Mouse (Mus musculus): ENCODE data around the gene Olfr491. TPM values are rescaled to one million over a fixed set of nuclear protein-coding genes. Genes with fewer than 3 reads are reported as not detected.

The Olfr491 gene
- polyA plus RNA-seq (2015; fragmentation: Nextera tagmentation; extraction: Ambion mirVana), result not detected in 2 replicates

DNA sequence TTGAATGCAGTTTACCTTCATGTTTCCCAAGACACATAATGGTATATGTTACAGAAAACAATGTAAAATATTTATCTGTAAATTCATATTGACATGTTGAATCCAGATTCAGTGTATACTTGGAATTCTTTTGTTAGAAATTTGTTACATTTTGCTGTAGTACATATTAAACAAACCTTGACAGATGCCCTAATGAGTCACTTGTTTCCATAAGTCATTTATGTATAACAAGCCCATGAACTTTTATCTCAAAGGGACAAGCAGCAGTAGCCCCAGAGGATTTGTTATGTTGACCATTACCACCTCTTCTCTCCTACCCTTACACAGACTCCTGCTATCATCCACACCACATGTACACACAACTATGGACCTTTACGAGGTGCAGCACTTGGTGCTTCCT, at the start of gene Olfr491:
Olfr491 (plus strand) TSS at position 301 of the 400 bp plus-strand sequence.
- H3K4me3 ChIP-seq (ENCODE audit: low read depth, low read length), result no peak within 1 kb of the TSS
- no peak within 1 kb of the TSS for H3K9ac ChIP-seq (replicated peaks; ENCODE audit: low read depth)
- ATAC-seq (no peak), DNase-seq (ENCODE audit: low spot score) (no peak)
- 32% methylated on average over 1 of the region's 1 CpGs for whole genome bisulfite sequencing
- H3K27me3 ChIP-seq (replicated peaks; ENCODE audit: insufficient read depth, low read length), result no peaks in the 10 kb centered on the region
- no peak within 1 kb of the TSS for H3K4me2 ChIP-seq (replicated peaks; ENCODE audit: low read depth, low read length)
- H3K4me1 ChIP-seq (ENCODE audit: insufficient read depth, low read depth, low read length), result no peaks in the 10 kb centered on the region
- TF ChIP-seq CTCF (IDR thresholded peaks at IDR 0.05), result no peak
- TF ChIP-seq EP300 (IDR thresholded peaks at IDR 0.05), result no peak
- no peak within 1 kb of the TSS for H3K27ac ChIP-seq (ENCODE audit: low read length)
- H3K36me3 ChIP-seq (ENCODE audit: insufficient read depth, low read length), result no peaks in the 10 kb centered on the region
- H3K9me3 ChIP-seq (ENCODE audit: low read length), result no peaks in the 10 kb centered on the region

DNA sequence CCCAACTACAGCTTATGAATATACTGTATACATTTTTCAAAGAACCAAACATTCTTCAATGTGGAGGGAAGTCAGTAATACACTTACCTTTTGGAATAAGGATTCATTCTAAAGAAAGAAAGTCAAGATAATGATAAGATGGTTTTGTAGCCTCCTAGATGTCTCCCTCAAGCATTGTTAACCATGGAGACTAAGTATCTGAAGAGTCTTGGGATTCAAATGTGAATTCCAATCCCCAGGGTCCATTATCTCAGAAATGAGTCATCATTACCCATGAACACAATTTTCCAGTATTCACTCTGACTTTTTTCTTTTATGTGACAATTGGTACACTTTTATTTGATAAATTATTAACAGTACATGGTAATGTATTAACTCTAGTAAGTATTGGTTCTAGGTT, 24.4 kb upstream of the Olfr491 start, which contains the start of gene Olfr490:
Olfr490 (minus strand) TSS at position 101 of the 400 bp plus-strand sequence.
- TF ChIP-seq EP300 (IDR thresholded peaks at IDR 0.05), result no peak
- no peak for TF ChIP-seq CTCF (IDR thresholded peaks at IDR 0.05)
- H3K4me2 ChIP-seq (replicated peaks; ENCODE audit: low read depth, low read length), result no peak within 1 kb of the TSS
- no peak for ATAC-seq
- H3K9ac ChIP-seq (replicated peaks; ENCODE audit: low read depth), result no peak within 1 kb of the TSS
- no peak for DNase-seq (ENCODE audit: low spot score)
- no peaks in the 10 kb centered on the region for H3K4me1 ChIP-seq (ENCODE audit: insufficient read depth, low read depth, low read length)
- H3K27me3 ChIP-seq (replicated peaks; ENCODE audit: insufficient read depth, low read length), result no peaks in the 10 kb centered on the region
- no peak within 1 kb of the TSS for H3K4me3 ChIP-seq (ENCODE audit: low read depth, low read length)
- no peaks in the 10 kb centered on the region for H3K36me3 ChIP-seq (ENCODE audit: insufficient read depth, low read length)
- H3K27ac ChIP-seq (ENCODE audit: low read length), result no peak within 1 kb of the TSS
- no peaks in the 10 kb centered on the region for H3K9me3 ChIP-seq (ENCODE audit: low read length)

DNA sequence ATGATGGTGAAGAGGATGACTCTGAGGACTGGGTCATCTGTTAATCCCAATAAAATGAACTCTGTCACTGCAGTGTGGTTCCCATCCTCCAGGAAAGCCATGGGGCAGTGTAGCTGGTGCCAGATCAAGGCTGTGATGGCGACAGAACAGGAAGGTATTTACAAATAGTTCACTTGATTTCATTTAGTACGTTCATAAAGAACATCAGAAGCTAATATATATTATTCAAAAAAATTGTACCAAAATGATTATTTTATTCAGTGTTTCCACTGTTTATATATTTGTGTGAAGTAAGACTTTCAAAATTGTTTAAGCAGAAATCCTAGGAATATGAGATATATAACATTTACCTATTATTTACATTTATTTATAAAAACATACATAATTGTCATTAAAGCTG, 10.3 kb downstream of the Olfr491 start, which contains the start of gene Olfr492:
Olfr492 (minus strand) TSS at position 101 of the 400 bp plus-strand sequence.
- no peaks in the 10 kb centered on the region for H3K4me1 ChIP-seq (ENCODE audit: insufficient read depth, low read depth, low read length)
- no peak for TF ChIP-seq EP300 (IDR thresholded peaks at IDR 0.05)
- TF ChIP-seq CTCF (IDR thresholded peaks at IDR 0.05), result no peak
- no peaks in the 10 kb centered on the region for H3K27me3 ChIP-seq (replicated peaks; ENCODE audit: insufficient read depth, low read length)
- H3K4me3 ChIP-seq (ENCODE audit: low read depth, low read length), result no peak within 1 kb of the TSS
- H3K9ac ChIP-seq (replicated peaks; ENCODE audit: low read depth), result no peak within 1 kb of the TSS
- H3K4me2 ChIP-seq (replicated peaks; ENCODE audit: low read depth, low read length), result no peak within 1 kb of the TSS
- no peaks in the 10 kb centered on the region for H3K36me3 ChIP-seq (ENCODE audit: insufficient read depth, low read length)
- H3K9me3 ChIP-seq (ENCODE audit: low read length), result no peaks in the 10 kb centered on the region
- H3K27ac ChIP-seq (ENCODE audit: low read length), result no peak within 1 kb of the TSS
- ATAC-seq (no peak), DNase-seq (ENCODE audit: low spot score) (no peak)
- WGBS, result 68% methylated on average over 2 of the region's 2 CpGs

DNA sequence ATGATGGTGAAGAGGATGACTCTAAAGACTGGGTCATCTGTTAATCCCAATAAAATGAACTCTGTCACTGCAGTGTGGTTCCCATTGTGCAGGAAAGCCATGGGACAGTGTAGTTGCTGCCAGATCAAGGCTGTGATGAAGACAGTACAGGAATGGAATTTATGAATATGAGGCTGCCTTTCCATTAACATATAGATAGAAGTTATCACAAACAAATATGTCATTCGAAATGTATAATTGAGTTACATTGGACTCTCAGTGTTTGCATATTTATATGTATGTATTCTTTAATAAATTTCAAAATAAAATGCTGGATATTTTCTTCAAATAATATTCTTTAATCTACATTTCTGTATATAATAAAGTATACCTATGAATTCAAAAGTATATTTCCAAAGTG, 33.6 kb downstream of the Olfr491 start, which contains the start of gene Olfr493:
Olfr493 (minus strand) TSS at position 101 of the 400 bp plus-strand sequence.
- no peak within 1 kb of the TSS for H3K27ac ChIP-seq (ENCODE audit: low read length)
- no peak for ATAC-seq
- no peak for DNase-seq (ENCODE audit: low spot score)
- H3K4me3 ChIP-seq (ENCODE audit: low read depth, low read length), result no peak within 1 kb of the TSS
- 50% methylated on average over 1 of the region's 1 CpGs for WGBS
- no peak within 1 kb of the TSS for H3K4me2 ChIP-seq (replicated peaks; ENCODE audit: low read depth, low read length)
- no peak for TF ChIP-seq CTCF (IDR thresholded peaks at IDR 0.05)
- TF ChIP-seq EP300 (IDR thresholded peaks at IDR 0.05), result no peak
- H3K9me3 ChIP-seq (ENCODE audit: low read length), result no peaks in the 10 kb centered on the region
- H3K36me3 ChIP-seq (ENCODE audit: insufficient read depth, low read length), result no peaks in the 10 kb centered on the region
- H3K27me3 ChIP-seq (replicated peaks; ENCODE audit: insufficient read depth, low read length), result no peaks in the 10 kb centered on the region
- H3K4me1 ChIP-seq (ENCODE audit: insufficient read depth, low read depth, low read length), result no peaks in the 10 kb centered on the region
- H3K9ac ChIP-seq (replicated peaks; ENCODE audit: low read depth), result no peak within 1 kb of the TSS

DNA sequence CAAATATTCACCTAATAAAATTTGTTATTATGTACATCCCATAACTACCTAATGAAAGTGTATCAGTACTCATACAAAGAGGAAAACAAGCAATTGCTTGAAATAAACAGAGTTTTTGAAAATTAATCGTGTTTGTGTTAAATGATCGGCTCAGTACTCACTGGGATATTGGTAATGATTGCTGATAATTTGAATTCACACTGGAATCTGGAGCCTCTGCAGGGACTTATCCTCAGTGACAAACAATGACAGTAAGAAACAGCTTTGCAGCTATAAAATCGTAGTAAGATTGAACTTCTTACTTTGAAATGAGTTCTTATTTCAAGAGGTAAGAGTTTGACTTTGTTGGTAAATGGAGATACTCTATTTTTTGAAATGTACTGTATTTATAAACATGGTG, 51.8 kb downstream of the Olfr491 start, which contains the start of gene Olfr494:
Olfr494 (plus strand) TSS at position 301 of the 400 bp plus-strand sequence.
- 65% methylated on average over 3 of the region's 3 CpGs for WGBS
- no peak for TF ChIP-seq EP300 (IDR thresholded peaks at IDR 0.05)
- TF ChIP-seq CTCF (IDR thresholded peaks at IDR 0.05), result no peak
- Histone ChIP-seq H3K9ac (replicated peaks; ENCODE audit: low read depth) (no peak within 1 kb of the TSS), H3K27me3 (replicated peaks; ENCODE audit: insufficient read depth, low read length) (no peaks in the 10 kb centered on the region), H3K4me2 (replicated peaks; ENCODE audit: low read depth, low read length) (no peak within 1 kb of the TSS), H3K9me3 (ENCODE audit: low read length) (no peaks in the 10 kb centered on the region), H3K27ac (ENCODE audit: low read length) (no peak within 1 kb of the TSS), H3K36me3 (ENCODE audit: insufficient read depth, low read length) (no peaks in the 10 kb centered on the region), H3K4me1 (ENCODE audit: insufficient read depth, low read depth, low read length) (no peaks in the 10 kb centered on the region), H3K4me3 (ENCODE audit: low read depth, low read length) (no peak within 1 kb of the TSS)
- no peak for DNase-seq (ENCODE audit: low spot score)
- no peak for ATAC-seq

Other genes with a start within 250 kb of the Olfr491 start
- gene Olfr480, start 246.1 kb upstream of the Olfr491 start, polyA plus RNA-seq (2015; fragmentation: Nextera tagmentation; extraction: Ambion mirVana), result not detected in 2 replicates
- not detected in 2 replicates for gene Olfr481, start 233.6 kb upstream of the Olfr491 start, polyA plus RNA-seq (2015; fragmentation: Nextera tagmentation; extraction: Ambion mirVana)
- gene Olfr482, start 215.9 kb upstream of the Olfr491 start, polyA plus RNA-seq (2015; fragmentation: Nextera tagmentation; extraction: Ambion mirVana), result 0.08 and 0.16 TPM in 2 replicates
- gene Olfr483, start 212.6 kb upstream of the Olfr491 start, polyA plus RNA-seq (2015; fragmentation: Nextera tagmentation; extraction: Ambion mirVana), result not detected in 2 replicates
- gene Olfr484, start 186.0 kb upstream of the Olfr491 start, polyA plus RNA-seq (2015; fragmentation: Nextera tagmentation; extraction: Ambion mirVana), result not detected in 2 replicates
- not detected in 2 replicates for gene Olfr485, start 153.6 kb upstream of the Olfr491 start, polyA plus RNA-seq (2015; fragmentation: Nextera tagmentation; extraction: Ambion mirVana)
- not detected in 2 replicates for gene Olfr486, start 140.7 kb upstream of the Olfr491 start, polyA plus RNA-seq (2015; fragmentation: Nextera tagmentation; extraction: Ambion mirVana)
- gene Olfr487, start 98.8 kb upstream of the Olfr491 start, polyA plus RNA-seq (2015; fragmentation: Nextera tagmentation; extraction: Ambion mirVana), result not detected in 2 replicates
- not detected in 2 replicates for gene Olfr488, start 55.1 kb upstream of the Olfr491 start, polyA plus RNA-seq (2015; fragmentation: Nextera tagmentation; extraction: Ambion mirVana)
- gene Olfr490, start 24.5 kb upstream of the Olfr491 start, polyA plus RNA-seq (2015; fragmentation: Nextera tagmentation; extraction: Ambion mirVana), result not detected in 2 replicates
- not detected in 2 replicates for gene Olfr492, start 10.2 kb downstream of the Olfr491 start, polyA plus RNA-seq (2015; fragmentation: Nextera tagmentation; extraction: Ambion mirVana)
- gene Olfr493, start 33.5 kb downstream of the Olfr491 start, polyA plus RNA-seq (2015; fragmentation: Nextera tagmentation; extraction: Ambion mirVana), result not detected in 2 replicates
- not detected in 2 replicates for gene Olfr494, start 51.9 kb downstream of the Olfr491 start, polyA plus RNA-seq (2015; fragmentation: Nextera tagmentation; extraction: Ambion mirVana)
- gene Olfr495, start 79.7 kb downstream of the Olfr491 start, polyA plus RNA-seq (2015; fragmentation: Nextera tagmentation; extraction: Ambion mirVana), result not detected in 2 replicates
- not detected in 2 replicates for gene Olfr497, start 107.0 kb downstream of the Olfr491 start, polyA plus RNA-seq (2015; fragmentation: Nextera tagmentation; extraction: Ambion mirVana)
- gene Olfr498, start 151.9 kb downstream of the Olfr491 start, polyA plus RNA-seq (2015; fragmentation: Nextera tagmentation; extraction: Ambion mirVana), result not detected in 2 replicates
- gene Olfr502, start 211.6 kb downstream of the Olfr491 start, polyA plus RNA-seq (2015; fragmentation: Nextera tagmentation; extraction: Ambion mirVana), result not detected in 2 replicates
- not detected in 2 replicates for gene Olfr503, start 231.1 kb downstream of the Olfr491 start, polyA plus RNA-seq (2015; fragmentation: Nextera tagmentation; extraction: Ambion mirVana)